Mouse (Mus musculus) liver (tissue): ENCODE measurements around the gene Ppp2r3d.

Experiments
- DNase-seq: peaks from one replicate; pipeline ENCODE4 v3.0.0-alpha.2; 2020; ENCODE audit warnings: mixed read lengths

Ppp2r3d gene

GRCm38 (mm10) chr9:124408564-124408963, 68.1 kb downstream of the Ppp2r3d start:
- no peak for DNase-seq
